Mouse (Mus musculus): Measurements from ENCODE around the gene Gm17657.
"Not testable (repeated sequence)": the region's sequence is repeated elsewhere in the genome, so short reads cannot be mapped to it uniquely, and the experiment has no call there.

The Gm17657 gene

GRCm38 (mm10) chr17:29545241-29545640 is 4.2 kb downstream of the Gm17657 start:
- DNase-seq, result no peak

DNA sequence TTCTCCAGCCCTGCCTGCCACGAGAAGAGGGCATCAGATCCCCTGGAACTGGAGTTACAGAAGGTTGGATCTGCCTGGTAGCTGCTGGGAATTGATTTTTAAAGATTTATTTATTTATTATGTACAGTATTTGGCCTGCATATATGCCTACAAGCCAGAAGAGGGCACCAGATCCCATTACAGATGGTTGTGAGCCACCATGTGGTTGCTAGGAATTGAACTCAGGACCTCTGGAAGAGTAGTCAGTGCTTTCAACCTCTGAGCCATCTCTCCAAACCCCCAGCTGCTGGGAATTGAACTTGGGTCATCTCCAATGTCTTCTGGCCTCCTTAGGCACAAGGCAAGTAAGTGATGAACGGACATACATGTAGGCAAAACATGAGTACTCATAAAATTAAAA is 5.4 kb downstream of the Gm17657 start:
- no peak for DNase-seq

GRCm38 (mm10) chr17:29542831-29543690 is 6.4 kb downstream of the Gm17657 start:
- no peak for DNase-seq

DNA sequence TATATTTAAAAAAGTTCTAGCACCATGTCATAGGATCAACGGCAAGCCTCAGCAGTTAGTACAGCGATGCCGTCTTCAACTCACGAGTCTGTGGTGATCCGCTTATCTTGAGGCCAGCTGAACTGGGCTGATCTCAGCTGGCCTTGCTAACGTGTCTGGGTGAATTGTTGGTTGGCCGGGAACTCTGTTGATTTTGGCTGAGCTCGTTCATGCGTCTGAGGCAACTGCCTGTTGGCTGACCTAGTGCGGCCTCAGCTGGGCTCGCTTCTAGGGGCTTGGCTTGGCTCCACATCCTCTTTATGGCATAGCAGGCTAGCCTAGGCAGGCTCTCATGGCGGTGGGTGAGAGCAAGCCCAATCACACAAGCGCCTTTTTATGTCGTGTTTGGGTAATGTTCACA is 8.0 kb downstream of the Gm17657 start:
- DNase-seq, result no peak

- DNase-seq, result no peak
Measured at GRCm38 (mm10) chr17:29540426-29540825, 9.0 kb downstream of the Gm17657 start.

DNA sequence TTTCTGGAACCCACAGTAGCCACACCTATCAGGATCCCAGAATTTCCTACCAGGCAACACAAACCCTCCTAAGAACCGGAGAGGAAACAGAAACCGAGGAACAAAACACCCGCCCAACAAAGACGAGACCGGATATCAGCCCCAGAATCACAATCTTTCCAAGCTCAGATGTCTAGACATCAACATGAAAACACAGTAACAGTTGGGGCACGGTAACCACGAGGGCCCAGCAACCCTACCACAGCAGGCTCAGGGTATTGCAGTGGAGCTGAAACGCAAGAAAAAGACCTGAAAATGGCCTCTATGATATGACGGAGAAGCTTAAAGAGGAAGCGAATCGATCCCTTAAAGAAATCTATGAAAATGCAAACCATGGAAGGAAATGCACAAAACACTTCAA is 15.6 kb downstream of the Gm17657 start:
- peak; percentile 46 for DNase-seq

GRCm38 (mm10) chr17:29531757-29532384 is 17.6 kb downstream of the Gm17657 start:
- DNase-seq, result peak; percentile 78

DNA sequence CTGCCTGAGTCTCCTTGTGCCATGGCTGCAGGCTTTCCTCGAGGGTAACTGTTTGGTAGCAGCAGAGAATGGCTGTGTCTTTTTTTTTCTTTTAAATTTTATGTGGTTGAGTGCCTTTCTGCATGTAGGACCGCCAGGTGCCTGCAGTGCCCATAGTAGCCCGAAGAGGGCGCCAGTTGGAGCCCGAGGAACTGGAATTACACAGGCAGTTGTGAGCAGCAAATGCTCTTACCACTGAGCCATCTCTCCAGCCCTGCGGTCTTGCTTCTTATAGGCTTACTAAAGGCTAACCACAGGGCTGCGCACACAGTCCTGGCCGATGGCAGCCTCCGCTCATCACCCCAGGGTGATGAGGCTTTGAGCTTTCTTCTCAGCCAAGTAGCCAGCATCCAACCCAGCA is 18.2 kb downstream of the Gm17657 start:
- DNase-seq, result peak; percentile 40

DNA sequence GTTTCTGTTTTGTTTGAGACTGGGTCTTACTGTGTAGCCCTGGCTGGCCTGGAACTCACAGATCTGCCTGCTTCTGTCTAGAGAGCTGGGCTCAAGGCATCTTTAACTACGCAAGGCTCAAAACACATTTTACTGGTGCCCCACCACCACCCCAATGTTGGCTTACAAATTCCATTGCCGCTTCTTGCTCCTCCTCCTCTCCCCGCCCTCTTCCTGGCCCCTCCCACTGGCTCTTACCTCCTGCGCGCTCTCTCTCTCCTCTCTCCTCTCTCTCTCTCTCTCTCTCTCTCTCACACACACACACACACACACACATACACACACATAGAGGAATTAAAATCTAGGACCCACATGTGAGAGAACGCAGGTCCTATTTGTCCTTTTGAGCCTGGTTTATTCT is 18.9 kb downstream of the Gm17657 start:
- DNase-seq, result no peak

GRCm38 (mm10) chr17:29528568-29529187 is 20.8 kb downstream of the Gm17657 start:
- DNase-seq, result peak; percentile 32

DNA sequence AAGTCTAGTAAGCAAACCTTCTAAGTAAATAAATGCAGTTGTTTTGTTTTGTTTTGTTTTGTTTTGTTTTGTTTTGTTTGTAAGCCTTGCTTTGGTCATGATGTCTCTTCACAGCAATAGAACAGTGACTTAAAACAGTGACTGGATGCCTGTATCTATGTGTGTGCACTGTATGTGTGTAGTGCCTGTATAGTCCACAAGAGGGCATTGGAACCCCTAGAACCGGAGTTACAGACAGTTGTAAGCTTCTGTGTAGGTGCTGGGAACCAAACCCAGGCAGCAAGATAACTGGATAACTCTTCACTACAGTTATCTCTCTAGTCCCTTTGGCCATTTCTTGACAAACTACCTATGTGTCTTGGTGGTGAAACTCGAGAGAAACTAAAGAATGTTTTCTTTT is 23.8 kb downstream of the Gm17657 start:
- DNase-seq, result no peak

DNA sequence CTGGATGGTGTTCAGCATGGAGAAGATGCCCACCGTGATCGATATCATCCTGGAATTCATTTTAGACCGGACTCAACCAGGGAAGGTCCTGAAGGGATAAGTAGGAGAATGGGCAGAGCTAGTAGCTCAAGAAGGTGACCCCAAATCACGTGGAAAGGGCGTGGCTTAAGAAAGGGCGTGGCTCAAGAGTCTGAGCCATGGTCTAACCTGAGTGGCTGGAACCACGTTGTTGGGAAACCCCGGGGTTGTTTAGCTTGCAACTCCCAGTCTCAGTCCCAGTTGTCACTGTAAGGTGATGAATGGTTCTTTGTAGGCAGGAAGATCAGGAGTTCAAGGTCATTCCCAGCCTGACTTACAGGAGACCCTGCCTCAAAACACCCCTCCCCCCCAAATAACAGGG is 29.7 kb downstream of the Gm17657 start:
- DNase-seq, result no peak

- DNase-seq, result not testable (repeated sequence)
Measured at GRCm38 (mm10) chr17:29518665-29519064, 30.8 kb downstream of the Gm17657 start.

DNA sequence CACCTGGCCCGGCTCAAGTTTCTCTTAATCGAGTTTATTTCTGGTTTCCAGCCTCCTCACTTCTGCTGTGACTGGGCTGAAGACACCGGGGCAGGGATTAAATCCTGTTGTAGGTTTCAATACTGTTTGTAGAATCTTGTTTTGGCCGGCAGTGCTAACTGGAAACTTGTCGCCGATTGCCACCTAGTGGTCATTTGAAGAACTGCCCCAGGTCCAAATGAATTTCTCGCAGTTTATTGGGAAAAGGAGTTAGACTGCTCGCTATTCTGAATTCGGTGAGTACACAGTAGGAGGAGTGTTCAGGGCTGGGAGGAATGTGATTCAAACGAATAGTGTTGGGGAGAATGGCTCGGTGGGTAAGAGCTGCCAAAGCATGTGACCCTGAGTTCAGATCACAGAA is 35.0 kb downstream of the Gm17657 start:
- peak; percentile 79 for DNase-seq

GRCm38 (mm10) chr17:29513044-29513730 is 36.3 kb downstream of the Gm17657 start:
- DNase-seq, result peak; percentile 76

DNA sequence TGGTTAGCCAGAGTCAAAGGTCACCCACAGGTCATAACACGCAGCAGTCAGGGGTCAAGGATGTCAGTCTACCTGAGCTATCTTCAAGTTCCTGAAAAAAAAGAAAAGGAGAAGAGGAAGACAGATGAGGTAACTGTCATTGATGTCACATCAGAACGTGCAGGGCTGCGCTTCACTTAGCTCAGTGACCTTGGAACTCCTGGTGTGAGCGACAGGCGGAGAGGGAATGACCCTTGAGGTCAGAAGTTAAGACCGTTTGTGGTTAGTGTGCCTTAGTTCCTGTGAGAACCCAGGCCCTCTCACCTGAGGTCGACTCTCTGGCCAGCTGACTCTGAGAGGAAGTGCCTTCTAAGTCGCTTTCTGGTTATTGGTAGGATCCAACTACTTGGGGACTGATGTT is 38.7 kb downstream of the Gm17657 start:
- DNase-seq, result no peak

DNA sequence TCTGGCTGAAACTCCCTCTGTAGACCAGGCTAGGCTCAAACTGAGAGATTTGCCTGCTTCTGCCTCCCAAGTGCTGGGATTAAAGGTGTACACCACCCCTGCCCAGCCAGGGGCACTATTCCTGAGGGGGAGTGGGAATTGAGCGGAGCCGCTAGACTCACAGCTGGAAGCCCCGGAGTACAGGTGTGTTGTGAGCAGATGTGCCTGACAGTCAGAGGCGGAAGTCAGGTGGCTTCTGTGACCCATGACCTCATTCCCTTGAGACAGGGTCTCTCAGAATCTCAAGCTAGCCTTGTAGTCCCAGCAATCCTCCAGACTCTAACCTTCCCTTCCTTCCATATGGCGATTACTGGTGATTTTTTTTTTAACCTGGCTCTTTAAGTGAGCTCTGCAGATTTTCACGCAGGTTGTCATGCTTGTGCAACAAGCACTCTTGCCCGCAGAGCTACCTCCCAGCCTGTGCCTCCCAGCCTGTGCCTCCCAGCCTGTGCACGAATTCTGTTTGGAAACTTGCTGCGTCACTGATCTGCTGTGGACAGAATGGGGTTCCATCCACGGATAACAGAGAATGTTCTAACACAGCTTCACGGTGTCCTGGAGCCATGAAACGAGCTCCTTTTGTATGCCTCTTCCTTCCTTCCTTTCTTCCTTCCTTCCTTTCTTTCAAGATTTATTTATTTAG is 40.4 kb downstream of the Gm17657 start:
- no peak for DNase-seq

- DNase-seq, result no peak
Measured at GRCm38 (mm10) chr17:29503700-29504099, 45.7 kb downstream of the Gm17657 start.

DNA sequence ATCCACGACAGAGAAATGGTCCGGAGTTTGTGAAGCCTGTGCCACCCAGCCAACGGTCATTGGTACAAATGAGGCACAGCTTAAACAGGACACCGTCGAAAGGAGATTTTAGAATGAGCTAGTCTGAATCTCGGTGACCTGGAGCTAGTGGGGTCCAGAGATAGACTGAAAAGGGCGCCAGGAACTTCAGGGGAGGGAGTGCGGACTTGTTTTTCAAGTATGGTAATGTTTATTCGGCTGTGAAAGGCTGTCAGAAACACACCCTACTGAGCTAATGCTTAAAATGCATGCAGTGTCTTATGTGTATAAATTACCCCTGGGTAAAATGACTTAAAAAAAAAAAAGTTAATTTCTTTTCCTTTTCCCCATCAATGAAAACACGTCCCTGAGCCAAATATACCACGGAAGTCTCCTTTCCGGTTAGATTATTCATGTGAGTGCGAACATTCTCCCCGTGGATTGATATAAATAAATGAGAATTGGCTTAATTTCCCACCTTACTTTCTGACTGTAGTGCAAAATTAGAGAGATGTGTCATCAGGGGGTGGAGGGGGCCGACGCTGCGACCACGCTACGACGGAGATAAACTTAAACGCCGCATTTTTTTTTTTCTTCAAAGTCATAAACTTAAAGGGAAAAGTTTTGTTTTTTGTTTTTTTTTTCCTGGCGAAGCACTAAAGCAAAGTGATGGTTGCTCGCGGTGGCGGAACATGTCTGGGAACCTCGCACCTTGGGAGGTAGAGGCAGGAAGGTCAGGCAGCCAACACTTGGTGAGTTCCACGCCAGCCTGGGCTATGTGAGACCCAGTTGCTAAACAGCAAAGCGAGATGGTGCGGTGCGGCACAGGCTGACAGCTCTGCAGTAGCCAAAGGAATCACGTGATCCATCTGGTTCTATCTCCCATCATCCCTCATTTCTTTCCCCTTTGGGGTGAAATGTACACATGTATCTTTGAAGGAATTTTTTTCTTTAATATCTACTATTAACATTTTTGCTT is 46.5 kb downstream of the Gm17657 start:
- DNase-seq, result no peak

DNA sequence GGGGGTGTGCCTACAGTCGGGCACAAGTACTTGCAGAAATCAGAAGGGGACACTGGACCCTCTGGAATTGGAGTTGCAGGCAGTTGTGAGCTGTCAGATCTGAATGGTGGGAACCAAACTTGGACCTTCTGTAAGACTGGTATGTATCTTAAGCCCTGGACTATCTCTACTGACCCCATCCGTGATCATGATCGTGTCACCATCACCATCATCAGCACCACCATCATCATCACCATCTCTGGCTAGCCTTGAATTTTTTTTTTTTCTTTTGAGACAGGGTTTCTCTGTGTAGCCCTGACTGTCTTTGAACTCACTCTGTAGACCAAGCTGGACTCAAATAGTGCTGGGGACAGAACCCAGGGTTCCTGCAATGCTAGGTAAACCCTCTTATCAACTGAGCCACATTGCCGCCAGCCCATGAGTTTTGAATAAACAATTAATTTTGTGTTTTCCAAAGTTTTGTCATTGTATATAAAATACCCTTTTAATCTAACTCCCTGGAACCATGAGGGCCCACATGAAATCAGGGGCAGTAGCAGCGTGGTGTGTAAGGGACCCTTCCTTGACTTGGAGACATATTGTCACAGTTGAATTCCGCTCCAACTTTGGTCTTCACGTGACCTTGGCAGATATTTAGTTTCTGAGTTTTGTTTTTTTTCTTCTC is 47.3 kb downstream of the Gm17657 start:
- no peak for DNase-seq

Data from thymus, postnatal 25 days (tissue).